Mouse (Mus musculus): ENCODE data around the gene Sgpp2. TPM values are rescaled to one million over a fixed set of nuclear protein-coding genes. Genes with fewer than 3 reads are reported as not detected.

Gene Sgpp2
- polyA plus RNA-seq, 1 experiment from 2014 or later = 32.1 TPM

- WGBS = 1% methylated on average over 17 of the region's 17 CpGs
These were observed 756 bp downstream of the Sgpp2 start for GRCm38 (mm10) chr1:78310861-78311341.

GRCm38 (mm10) chr1:78311482-78311881, 1.3 kb downstream of the Sgpp2 start:
- Histone ChIP-seq H3K4me2 (replicated peaks; ENCODE audit: low read depth, low read length) (peak overlapping the region; percentile 70), H3K36me3 (ENCODE audit: control insufficient read depth, insufficient read depth, low read length) (no peaks in the 10 kb centered on the region), H3K27me3 (ENCODE audit: control insufficient read depth, insufficient read depth, low read length) (peaks cover 13% of the 10 kb centered on the region), H3K9me3 (ENCODE audit: control insufficient read depth, low read depth, low read length) (no peaks in the 10 kb centered on the region), H3K9ac (replicated peaks; ENCODE audit: low read depth, low read length) (no peak overlapping the region), H3K27ac (ENCODE audit: low read length) (peak overlapping the region; percentile 17; the same call in 1 of the 2 replicates), H3K4me1 (ENCODE audit: control insufficient read depth, insufficient read depth, low read length) (peaks cover 11% of the 10 kb centered on the region; the same call in 1 of the 2 replicates), H3K4me3 (ENCODE audit: low read depth, low read length) (peak overlapping the region; percentile 49)
- no peak for ATAC-seq (ENCODE audit: insufficient number of reproducible peaks, insufficient read depth, low FRiP score, low read depth)
- WGBS = under 1% methylated on average over 7 of the region's 7 CpGs

More at GRCm38 (mm10) chr1:78310861-78311341, 756 bp downstream of the Sgpp2 start:
- Histone ChIP-seq H3K36me3 (ENCODE audit: control insufficient read depth, insufficient read depth, low read length) (no peaks in the 10 kb centered on the region), H3K9me3 (ENCODE audit: control insufficient read depth, low read depth, low read length) (no peaks in the 10 kb centered on the region), H3K27ac (ENCODE audit: low read length) (no peak overlapping the region), H3K9ac (replicated peaks; ENCODE audit: low read depth, low read length) (no peak overlapping the region), H3K4me3 (ENCODE audit: low read depth, low read length) (peak overlapping the region; percentile 49), H3K27me3 (ENCODE audit: control insufficient read depth, insufficient read depth, low read length) (peaks cover 13% of the 10 kb centered on the region), H3K4me1 (ENCODE audit: control insufficient read depth, insufficient read depth, low read length) (peaks cover 11% of the 10 kb centered on the region; the same call in 1 of the 2 replicates), H3K4me2 (replicated peaks; ENCODE audit: low read depth, low read length) (peak overlapping the region; percentile 70)
- ATAC-seq (ENCODE audit: insufficient number of reproducible peaks, insufficient read depth, low FRiP score, low read depth) = peak; percentile 44; the same call in 1 of the 2 replicates

GRCm38 (mm10) chr1:78312917-78313316, 2.8 kb downstream of the Sgpp2 start:
- no peaks in the 10 kb centered on the region for H3K9me3 ChIP-seq (ENCODE audit: control insufficient read depth, low read depth, low read length)
- H3K4me2 ChIP-seq (replicated peaks; ENCODE audit: low read depth, low read length) = 0 out of 2 replicates have a peak overlapping the region, but pooled peaks have one; percentile 6
- peaks cover 13% of the 10 kb centered on the region for H3K27me3 ChIP-seq (ENCODE audit: control insufficient read depth, insufficient read depth, low read length)
- 45% methylated on average over 4 of the region's 4 CpGs for WGBS
- peaks cover 11% of the 10 kb centered on the region; the same call in 1 of the 2 replicates for H3K4me1 ChIP-seq (ENCODE audit: control insufficient read depth, insufficient read depth, low read length)
- H3K9ac ChIP-seq (replicated peaks; ENCODE audit: low read depth, low read length) = no peak overlapping the region
- peak overlapping the region; percentile 55; the same call in 1 of the 2 replicates for H3K27ac ChIP-seq (ENCODE audit: low read length)
- peak; percentile 81 for ATAC-seq (ENCODE audit: insufficient number of reproducible peaks, insufficient read depth, low FRiP score, low read depth)
- no peak overlapping the region for H3K4me3 ChIP-seq (ENCODE audit: low read depth, low read length)
- no peaks in the 10 kb centered on the region for H3K36me3 ChIP-seq (ENCODE audit: control insufficient read depth, insufficient read depth, low read length)

- no peak overlapping the region for H3K9ac ChIP-seq (replicated peaks; ENCODE audit: low read depth, low read length)
- H3K9me3 ChIP-seq (ENCODE audit: control insufficient read depth, low read depth, low read length) = no peaks in the 10 kb centered on the region
- H3K4me1 ChIP-seq (ENCODE audit: control insufficient read depth, insufficient read depth, low read length) = peaks cover 11% of the 10 kb centered on the region; the same call in 1 of the 2 replicates
- peaks cover 10% of the 10 kb centered on the region for H3K27me3 ChIP-seq (ENCODE audit: control insufficient read depth, insufficient read depth, low read length)
- no peaks in the 10 kb centered on the region for H3K36me3 ChIP-seq (ENCODE audit: control insufficient read depth, insufficient read depth, low read length)
- no peak for ATAC-seq (ENCODE audit: insufficient number of reproducible peaks, insufficient read depth, low FRiP score, low read depth)
- H3K27ac ChIP-seq (ENCODE audit: low read length) = peak overlapping the region; percentile 55; the same call in 1 of the 2 replicates
- 63% methylated on average over 4 of the region's 4 CpGs for WGBS
- no peak overlapping the region for H3K4me3 ChIP-seq (ENCODE audit: low read depth, low read length)
- H3K4me2 ChIP-seq (replicated peaks; ENCODE audit: low read depth, low read length) = no peak overlapping the region
These were observed 3.8 kb downstream of the Sgpp2 start for GRCm38 (mm10) chr1:78313961-78314360.

- no peak overlapping the region for H3K4me3 ChIP-seq (ENCODE audit: low read depth, low read length)
- WGBS = 82% methylated on average over 13 of the region's 13 CpGs
- H3K4me2 ChIP-seq (replicated peaks; ENCODE audit: low read depth, low read length) = no peak overlapping the region
- no peaks in the 10 kb centered on the region for H3K27me3 ChIP-seq (ENCODE audit: control insufficient read depth, insufficient read depth, low read length)
- no peak overlapping the region for H3K27ac ChIP-seq (ENCODE audit: low read length)
- ATAC-seq (ENCODE audit: insufficient number of reproducible peaks, insufficient read depth, low FRiP score, low read depth) = no peak
- H3K4me1 ChIP-seq (ENCODE audit: control insufficient read depth, insufficient read depth, low read length) = no peaks in the 10 kb centered on the region
- H3K9me3 ChIP-seq (ENCODE audit: control insufficient read depth, low read depth, low read length) = no peaks in the 10 kb centered on the region
- H3K9ac ChIP-seq (replicated peaks; ENCODE audit: low read depth, low read length) = no peak overlapping the region
- H3K36me3 ChIP-seq (ENCODE audit: control insufficient read depth, insufficient read depth, low read length) = no peaks in the 10 kb centered on the region
These were observed 8.1 kb downstream of the Sgpp2 start for GRCm38 (mm10) chr1:78318089-78318760.

GRCm38 (mm10) chr1:78320291-78320690, 10.1 kb downstream of the Sgpp2 start:
- Histone ChIP-seq H3K4me2 (replicated peaks; ENCODE audit: low read depth, low read length) (no peak overlapping the region), H3K36me3 (ENCODE audit: control insufficient read depth, insufficient read depth, low read length) (no peaks in the 10 kb centered on the region), H3K9me3 (ENCODE audit: control insufficient read depth, low read depth, low read length) (no peaks in the 10 kb centered on the region), H3K27me3 (ENCODE audit: control insufficient read depth, insufficient read depth, low read length) (no peaks in the 10 kb centered on the region), H3K27ac (ENCODE audit: low read length) (no peak overlapping the region), H3K4me3 (ENCODE audit: low read depth, low read length) (no peak overlapping the region), H3K9ac (replicated peaks; ENCODE audit: low read depth, low read length) (no peak overlapping the region), H3K4me1 (ENCODE audit: control insufficient read depth, insufficient read depth, low read length) (no peaks in the 10 kb centered on the region)
- 87% methylated on average over 3 of the region's 3 CpGs for WGBS
- no peak for ATAC-seq (ENCODE audit: insufficient number of reproducible peaks, insufficient read depth, low FRiP score, low read depth)

- ATAC-seq (ENCODE audit: insufficient number of reproducible peaks, insufficient read depth, low FRiP score, low read depth) = peak; percentile 61; the same call in 1 of the 2 replicates
- no peak overlapping the region for H3K4me3 ChIP-seq (ENCODE audit: low read depth, low read length)
- no peaks in the 10 kb centered on the region for H3K4me1 ChIP-seq (ENCODE audit: control insufficient read depth, insufficient read depth, low read length)
- H3K4me2 ChIP-seq (replicated peaks; ENCODE audit: low read depth, low read length) = no peak overlapping the region; the same call in 1 of the 2 replicates
- H3K9ac ChIP-seq (replicated peaks; ENCODE audit: low read depth, low read length) = no peak overlapping the region
- H3K9me3 ChIP-seq (ENCODE audit: control insufficient read depth, low read depth, low read length) = no peaks in the 10 kb centered on the region
- H3K36me3 ChIP-seq (ENCODE audit: control insufficient read depth, insufficient read depth, low read length) = no peaks in the 10 kb centered on the region
- no peaks in the 10 kb centered on the region for H3K27me3 ChIP-seq (ENCODE audit: control insufficient read depth, insufficient read depth, low read length)
- peak overlapping the region; percentile 58 for H3K27ac ChIP-seq (ENCODE audit: low read length)
- 42% methylated on average over 7 of the region's 7 CpGs for WGBS
These were observed 12.1 kb downstream of the Sgpp2 start for GRCm38 (mm10) chr1:78322098-78322778.

GRCm38 (mm10) chr1:78322844-78323243, 12.7 kb downstream of the Sgpp2 start:
- WGBS = 56% methylated on average over 8 of the region's 8 CpGs
- no peak overlapping the region for H3K4me3 ChIP-seq (ENCODE audit: low read depth, low read length)
- H3K27ac ChIP-seq (ENCODE audit: low read length) = no peak overlapping the region
- H3K4me2 ChIP-seq (replicated peaks; ENCODE audit: low read depth, low read length) = no peak overlapping the region
- no peak for ATAC-seq (ENCODE audit: insufficient number of reproducible peaks, insufficient read depth, low FRiP score, low read depth)
- no peaks in the 10 kb centered on the region for H3K9me3 ChIP-seq (ENCODE audit: control insufficient read depth, low read depth, low read length)
- no peaks in the 10 kb centered on the region for H3K36me3 ChIP-seq (ENCODE audit: control insufficient read depth, insufficient read depth, low read length)
- H3K4me1 ChIP-seq (ENCODE audit: control insufficient read depth, insufficient read depth, low read length) = no peaks in the 10 kb centered on the region
- no peak overlapping the region for H3K9ac ChIP-seq (replicated peaks; ENCODE audit: low read depth, low read length)
- H3K27me3 ChIP-seq (ENCODE audit: control insufficient read depth, insufficient read depth, low read length) = no peaks in the 10 kb centered on the region

All from stomach, embryonic 14.5 days (tissue).